Mouse (Mus musculus): Measurements from ENCODE around the gene Astn1. TPM values are rescaled to one million over a fixed set of nuclear protein-coding genes. Genes with fewer than 3 reads are reported as not detected.

Astn1 gene
- total and polyA plus RNA-seq, 2 experiments from 2014 or later, result 0.10 to 0.95 TPM

- no peak overlapping the region for H3K4me3 ChIP-seq (ENCODE audit: low read depth, low read length)
- TF ChIP-seq CTCF (IDR thresholded peaks at IDR 0.05; ENCODE audit: low read depth), result no peak
- no peak for TF ChIP-seq EP300 (IDR thresholded peaks at IDR 0.05; ENCODE audit: low read depth)
- no peak overlapping the region for H3K9ac ChIP-seq (replicated peaks; ENCODE audit: low read depth, low read length)
- H3K4me1 ChIP-seq (ENCODE audit: control insufficient read depth, insufficient read depth), result no peaks in the 10 kb centered on the region
- H3K27ac ChIP-seq (ENCODE audit: low read depth), result no peak overlapping the region
- no peaks in the 10 kb centered on the region for H3K9me3 ChIP-seq (replicated peaks; ENCODE audit: control insufficient read depth, low read length)
- no peak for ATAC-seq (ENCODE audit: insufficient read depth, low read depth)
- DNase-seq (ENCODE audit: low spot score), result no peak
- H3K27me3 ChIP-seq (ENCODE audit: control insufficient read depth, insufficient read depth, low read length), result no peaks in the 10 kb centered on the region
- H3K4me2 ChIP-seq (ENCODE audit: low read depth, low read length), result no peak overlapping the region
- H3K36me3 ChIP-seq (replicated peaks; ENCODE audit: control insufficient read depth, insufficient read depth, low read length), result no peaks in the 10 kb centered on the region
These were observed 219.7 kb downstream of the Astn1 start for GRCm38 (mm10) chr1:158581806-158582205.

GRCm38 (mm10) chr1:158588903-158589302 is 226.8 kb downstream of the Astn1 start:
- Histone ChIP-seq H3K27ac (ENCODE audit: low read depth) (no peak overlapping the region), H3K4me3 (ENCODE audit: low read depth, low read length) (no peak overlapping the region), H3K9me3 (replicated peaks; ENCODE audit: control insufficient read depth, low read length) (no peaks in the 10 kb centered on the region), H3K27me3 (ENCODE audit: control insufficient read depth, insufficient read depth, low read length) (no peaks in the 10 kb centered on the region), H3K4me2 (ENCODE audit: low read depth, low read length) (no peak overlapping the region), H3K4me1 (ENCODE audit: control insufficient read depth, insufficient read depth) (no peaks in the 10 kb centered on the region), H3K9ac (replicated peaks; ENCODE audit: low read depth, low read length) (no peak overlapping the region), H3K36me3 (replicated peaks; ENCODE audit: control insufficient read depth, insufficient read depth, low read length) (no peaks in the 10 kb centered on the region)
- WGBS, result 72% methylated on average over 3 of the region's 3 CpGs
- DNase-seq (ENCODE audit: low spot score) (no peak), ATAC-seq (ENCODE audit: insufficient read depth, low read depth) (no peak)
- TF ChIP-seq CTCF (IDR thresholded peaks at IDR 0.05; ENCODE audit: low read depth), result no peak
- TF ChIP-seq EP300 (IDR thresholded peaks at IDR 0.05; ENCODE audit: low read depth), result no peak

DNA sequence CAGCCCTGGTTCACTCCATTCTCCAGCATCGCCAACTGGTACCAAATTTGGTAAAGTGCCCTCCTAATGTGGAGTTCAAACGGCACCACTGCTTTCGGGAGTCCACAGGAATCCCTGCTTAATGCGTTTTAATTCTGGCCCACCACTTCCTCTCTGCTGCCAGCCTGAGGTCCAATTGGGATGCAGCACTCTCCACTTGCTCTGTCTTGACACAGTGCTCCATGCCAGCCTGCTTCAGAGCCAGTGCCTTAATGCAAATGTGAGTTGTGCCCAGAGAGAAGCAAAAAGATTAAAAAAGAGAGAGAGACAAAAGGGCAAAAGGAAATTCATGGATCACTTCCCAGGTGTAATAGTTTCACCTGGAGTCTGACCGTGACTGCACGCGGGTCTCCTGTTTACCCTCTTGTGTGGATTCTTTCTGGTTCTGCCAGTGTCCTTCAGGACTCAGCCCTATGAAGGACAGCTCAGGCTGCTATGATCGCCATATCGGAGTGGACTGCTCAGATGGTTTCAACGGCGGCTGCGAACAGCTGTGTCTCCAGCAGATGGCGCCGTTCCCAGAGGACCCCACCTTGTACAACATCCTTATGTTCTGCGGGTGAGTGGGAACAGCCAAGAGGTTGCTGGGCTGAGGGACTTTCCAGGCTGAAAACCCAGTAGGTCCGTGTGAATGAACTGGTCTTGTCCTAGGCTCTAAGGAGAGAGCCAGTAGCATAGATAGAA is 234.8 kb downstream of the Astn1 start:
- no peak overlapping the region for H3K4me2 ChIP-seq (ENCODE audit: low read depth, low read length)
- no peak overlapping the region for H3K27ac ChIP-seq (ENCODE audit: low read depth)
- H3K4me3 ChIP-seq (ENCODE audit: low read depth, low read length), result no peak overlapping the region
- WGBS, result 30% methylated on average over 16 of the region's 16 CpGs
- DNase-seq (ENCODE audit: low spot score), result peak; percentile 16
- H3K27me3 ChIP-seq (ENCODE audit: control insufficient read depth, insufficient read depth, low read length), result no peaks in the 10 kb centered on the region
- no peak overlapping the region for H3K9ac ChIP-seq (replicated peaks; ENCODE audit: low read depth, low read length)
- ATAC-seq (ENCODE audit: insufficient read depth, low read depth), result peak; percentile 41; the same call in 1 of the 2 replicates
- H3K4me1 ChIP-seq (ENCODE audit: control insufficient read depth, insufficient read depth), result no peaks in the 10 kb centered on the region
- no peaks in the 10 kb centered on the region for H3K9me3 ChIP-seq (replicated peaks; ENCODE audit: control insufficient read depth, low read length)
- TF ChIP-seq CTCF (IDR thresholded peaks at IDR 0.05; ENCODE audit: low read depth) (peak; percentile 64), EP300 (IDR thresholded peaks at IDR 0.05; ENCODE audit: low read depth) (no peak)
- no peaks in the 10 kb centered on the region for H3K36me3 ChIP-seq (replicated peaks; ENCODE audit: control insufficient read depth, insufficient read depth, low read length)

- peak; percentile 24 for TF ChIP-seq CTCF (IDR thresholded peaks at IDR 0.05; ENCODE audit: low read depth)
- TF ChIP-seq EP300 (IDR thresholded peaks at IDR 0.05; ENCODE audit: low read depth), result no peak
- 69% methylated on average over 7 of the region's 7 CpGs for WGBS
- Histone ChIP-seq H3K27me3 (ENCODE audit: control insufficient read depth, insufficient read depth, low read length) (no peaks in the 10 kb centered on the region), H3K9ac (replicated peaks; ENCODE audit: low read depth, low read length) (no peak overlapping the region), H3K4me2 (ENCODE audit: low read depth, low read length) (no peak overlapping the region), H3K9me3 (replicated peaks; ENCODE audit: control insufficient read depth, low read length) (no peaks in the 10 kb centered on the region), H3K27ac (ENCODE audit: low read depth) (no peak overlapping the region), H3K36me3 (replicated peaks; ENCODE audit: control insufficient read depth, insufficient read depth, low read length) (no peaks in the 10 kb centered on the region), H3K4me3 (ENCODE audit: low read depth, low read length) (no peak overlapping the region), H3K4me1 (ENCODE audit: control insufficient read depth, insufficient read depth) (no peaks in the 10 kb centered on the region)
- no peak for ATAC-seq (ENCODE audit: insufficient read depth, low read depth)
- DNase-seq (ENCODE audit: low spot score), result no peak
These were observed 235.9 kb downstream of the Astn1 start for GRCm38 (mm10) chr1:158597996-158598395.

GRCm38 (mm10) chr1:158599435-158599834 is 237.4 kb downstream of the Astn1 start:
- H3K9me3 ChIP-seq (replicated peaks; ENCODE audit: control insufficient read depth, low read length), result no peaks in the 10 kb centered on the region
- H3K4me1 ChIP-seq (ENCODE audit: control insufficient read depth, insufficient read depth), result no peaks in the 10 kb centered on the region
- WGBS, result 79% methylated on average over 2 of the region's 2 CpGs
- no peak overlapping the region for H3K27ac ChIP-seq (ENCODE audit: low read depth)
- H3K9ac ChIP-seq (replicated peaks; ENCODE audit: low read depth, low read length), result no peak overlapping the region
- TF ChIP-seq CTCF (IDR thresholded peaks at IDR 0.05; ENCODE audit: low read depth) (no peak), EP300 (IDR thresholded peaks at IDR 0.05; ENCODE audit: low read depth) (no peak)
- H3K36me3 ChIP-seq (replicated peaks; ENCODE audit: control insufficient read depth, insufficient read depth, low read length), result no peaks in the 10 kb centered on the region
- H3K4me2 ChIP-seq (ENCODE audit: low read depth, low read length), result no peak overlapping the region
- H3K27me3 ChIP-seq (ENCODE audit: control insufficient read depth, insufficient read depth, low read length), result no peaks in the 10 kb centered on the region
- no peak for DNase-seq (ENCODE audit: low spot score)
- ATAC-seq (ENCODE audit: insufficient read depth, low read depth), result no peak
- H3K4me3 ChIP-seq (ENCODE audit: low read depth, low read length), result no peak overlapping the region

DNA sequence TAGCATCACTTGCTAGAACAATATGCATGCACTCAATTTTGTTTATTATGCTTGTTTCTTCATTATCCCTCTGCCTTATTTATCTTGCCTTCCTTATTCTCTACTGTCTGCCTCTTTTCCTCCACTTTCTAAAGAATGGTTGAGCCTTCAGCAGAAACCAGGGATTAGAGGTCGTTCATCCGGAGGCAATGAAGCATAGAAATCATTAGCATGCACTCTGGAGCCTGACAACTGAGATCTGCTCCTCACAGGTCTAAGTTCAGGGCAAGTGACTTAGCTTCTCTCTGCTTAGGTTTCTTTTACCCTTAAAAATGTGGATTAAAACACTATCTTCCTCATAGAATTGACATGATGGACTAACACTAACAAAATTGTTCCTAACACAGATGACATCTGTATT is 241.0 kb downstream of the Astn1 start:
- H3K4me2 ChIP-seq (ENCODE audit: low read depth, low read length), result no peak overlapping the region
- no peak for TF ChIP-seq EP300 (IDR thresholded peaks at IDR 0.05; ENCODE audit: low read depth)
- no peak for TF ChIP-seq CTCF (IDR thresholded peaks at IDR 0.05; ENCODE audit: low read depth)
- H3K4me1 ChIP-seq (ENCODE audit: control insufficient read depth, insufficient read depth), result no peaks in the 10 kb centered on the region
- H3K9ac ChIP-seq (replicated peaks; ENCODE audit: low read depth, low read length), result no peak overlapping the region
- H3K9me3 ChIP-seq (replicated peaks; ENCODE audit: control insufficient read depth, low read length), result no peaks in the 10 kb centered on the region
- H3K27me3 ChIP-seq (ENCODE audit: control insufficient read depth, insufficient read depth, low read length), result no peaks in the 10 kb centered on the region
- H3K4me3 ChIP-seq (ENCODE audit: low read depth, low read length), result no peak overlapping the region
- WGBS, result 80% methylated on average over 2 of the region's 2 CpGs
- H3K27ac ChIP-seq (ENCODE audit: low read depth), result no peak overlapping the region
- ATAC-seq (ENCODE audit: insufficient read depth, low read depth) (no peak), DNase-seq (ENCODE audit: low spot score) (no peak)
- H3K36me3 ChIP-seq (replicated peaks; ENCODE audit: control insufficient read depth, insufficient read depth, low read length), result no peaks in the 10 kb centered on the region
